In genomic region chr10:77566651-77567050, GRCm38 (mm10) we compare ENCODE assay signal across 7 mouse cellular contexts. TPM values are rescaled to one million over a fixed set of nuclear protein-coding genes. Genes with fewer than 3 reads are reported as not detected.
DNase-seq lines count a peak whose midpoint lies in the region; ATAC-seq and TF ChIP-seq lines count a peak whose summit lies in the region.

No protein-coding gene starts in this region.

- no peak overlapping the region for H3K27ac ChIP-seq in CH12.LX (ENCODE audit: insufficient read depth, low read depth)

- TF ChIP-seq CTCF in CH12.LX (conservative IDR thresholded peaks at IDR 0.05 in 1 of 2, IDR thresholded peaks at IDR 0.05 in 1 of 2; ENCODE audit: low read depth in 2 of 2, low read length in 2 of 2), result peak; percentile 89 to 91

- in situ Hi-C loops in CH12.LX (cut with MboI; ENCODE audit: low pct_ligation_motif_present, low pct_unique_long_range_greater_than_20kb, low sequenced_read_pairs), result no loop called here

- DNase-seq in CH12.LX (ENCODE audit: extremely low read depth), result peak; percentile 81
- DNase-seq in WW6 (ENCODE audit: low read depth, low spot score), result peak; percentile 56
- peak; percentile 92 to 97 for DNase-seq in cerebellum, postnatal 14 days
- peak; percentile 71 to 82 for DNase-seq in layer of hippocampus, adult 18-20 months (ENCODE audit: low spot score in 2 of 2)
- peak; percentile 92 for DNase-seq in lung, postnatal 10 days
- DNase-seq in skeletal muscle tissue, adult 2 months (ENCODE audit: low read depth, low spot score), result peak; percentile 78

- H3K9ac ChIP-seq in CH12.LX (ENCODE audit: insufficient read depth, low read depth), result no peak overlapping the region

- TF ChIP-seq RAD21 in CH12.LX (IDR thresholded peaks at IDR 0.05; ENCODE audit: low read depth, low read length), result peak; percentile 53

- ATAC-seq in granulocyte monocyte progenitor cell, adult 5-6 weeks (replicated peaks; ENCODE audit: poor library complexity, severe bottlenecking), result peak; percentile 83

- H3K27me3 ChIP-seq in CH12.LX (replicated peaks), result no peaks in the 10 kb centered on the region

- TF ChIP-seq POLR2A in CH12.LX (IDR thresholded peaks at IDR 0.05; ENCODE audit: low read depth, low read length), result no peak

- peaks cover 0 to 10% of the 10 kb centered on the region in 2 experiments; a peak in 2 of 4 replicates for H3K4me1 ChIP-seq in CH12.LX (ENCODE audit: control insufficient read depth in 1 of 2, insufficient read depth in 2 of 2)

- no peak overlapping the region for H3K4me2 ChIP-seq in CH12.LX (ENCODE audit: insufficient read depth, low read depth, poor library complexity, severe bottlenecking)

- no peaks in the 10 kb centered on the region for H3K79me2 ChIP-seq in CH12.LX (replicated peaks; ENCODE audit: control insufficient read depth, extremely low read depth, insufficient read depth, poor library complexity, severe bottlenecking)

- no peak overlapping the region for H3K4me3 ChIP-seq in CH12.LX (replicated peaks in 1 of 3; ENCODE audit: low read depth in 2 of 3, low read length in 2 of 3, poor library complexity in 1 of 3)

- no peaks in the 10 kb centered on the region for H3K9me3 ChIP-seq in CH12.LX (replicated peaks; ENCODE audit: low read length)

- dilution Hi-C loops in CH12.LX (cut with MboI; ENCODE audit: extremely low pct_ligation_motif_present, extremely low pct_unique_long_range_greater_than_20kb, low sequenced_read_pairs), result no loop called here

- no peak for TF ChIP-seq EP300 in CH12.LX (IDR thresholded peaks at IDR 0.05; ENCODE audit: low read length)

- peaks cover 34 to 57% of the 10 kb centered on the region in 2 experiments for H3K36me3 ChIP-seq in CH12.LX (replicated peaks in 1 of 2; ENCODE audit: control insufficient read depth in 1 of 2, insufficient read depth in 1 of 2, low read length in 1 of 2)

TF ChIP-seq in CH12.LX, 34 proteins besides CTCF, POLR2A, EP300 and RAD21:
- TF ChIP-seq POLR2AphosphoS2 (IDR thresholded peaks at IDR 0.05; ENCODE audit: low read depth, low read length) (no peak), SMC3 (IDR thresholded peaks at IDR 0.05; ENCODE audit: low read depth, low read length) (peak; percentile 88), TCF12 (IDR thresholded peaks at IDR 0.05; ENCODE audit: low read depth, low read length) (no peak)

RNA-seq across cellular contexts. Expression of gene Pttg1ip, which starts 14.9 kb away (rescaled TPM):
- total RNA-seq in CH12.LX (2012; rRNA removed) (20.7 and 21.7 TPM in 2 replicates), CH12.LX (2014; rRNA removed) (24.2 and 25.3 TPM in 2 replicates)
- polyA plus RNA-seq in CH12.LX (2012; ENCODE audit: insufficient read length, low read depth), result 18.9 and 20.3 TPM in 2 replicates
- 36.6 and 39.0 TPM in 2 replicates for total RNA-seq in granulocyte monocyte progenitor cell, adult 5-6 weeks (2014; fragmentation: Nextera tagmentation)
- total RNA-seq in granulocyte monocyte progenitor cell, adult 5-6 weeks (2017), result 34.6 and 37.0 TPM in 2 replicates
- total RNA-seq in layer of hippocampus, adult 18-20 months (2021), result 10 to 100 TPM; 69.2 to 78.2 TPM

RNA-seq across cellular contexts. Expression of gene Itgb2, which starts 36.6 kb away (rescaled TPM):
- 32.2 and 32.6 TPM in 2 replicates for total RNA-seq in CH12.LX (2012; rRNA removed)
- 40.2 and 40.3 TPM in 2 replicates for total RNA-seq in CH12.LX (2014; rRNA removed)
- 52.2 and 54.1 TPM in 2 replicates for polyA plus RNA-seq in CH12.LX (2012; ENCODE audit: insufficient read length, low read depth)
- 17.1 and 28.9 TPM in 2 replicates for total RNA-seq in granulocyte monocyte progenitor cell, adult 5-6 weeks (2014; fragmentation: Nextera tagmentation)
- 32.0 and 36.6 TPM in 2 replicates for total RNA-seq in granulocyte monocyte progenitor cell, adult 5-6 weeks (2017)
- 1 to 10 TPM; 3.6 to 4.5 TPM for total RNA-seq in layer of hippocampus, adult 18-20 months (2021)

RNA-seq across cellular contexts. Expression of gene Sumo3, which starts 39.2 kb away (rescaled TPM):
- total RNA-seq in CH12.LX (2012; rRNA removed) (54.4 and 57.2 TPM in 2 replicates), CH12.LX (2014; rRNA removed) (81.2 TPM in 2 replicates)
- polyA plus RNA-seq in CH12.LX (2012; ENCODE audit: insufficient read length, low read depth), result 87.9 and 130 TPM in 2 replicates
- 60.0 and 78.8 TPM in 2 replicates for total RNA-seq in granulocyte monocyte progenitor cell, adult 5-6 weeks (2014; fragmentation: Nextera tagmentation)
- total RNA-seq in granulocyte monocyte progenitor cell, adult 5-6 weeks (2017), result 197 and 205 TPM in 2 replicates
- 100 to 1,000 TPM; 144 to 147 TPM for total RNA-seq in layer of hippocampus, adult 18-20 months (2021)

RNA-seq across cellular contexts. Expression of gene Gm49325, which starts 39.3 kb away (rescaled TPM):
- total RNA-seq in CH12.LX (2012; rRNA removed) (0.55 TPM in 1 of 2 replicates, not detected in the other), CH12.LX (2014; rRNA removed) (1.1 TPM in 1 of 2 replicates, not detected in the other)
- 26.9 and 54.0 TPM in 2 replicates for polyA plus RNA-seq in CH12.LX (2012; ENCODE audit: insufficient read length, low read depth)
- total RNA-seq in granulocyte monocyte progenitor cell, adult 5-6 weeks (2014; fragmentation: Nextera tagmentation), result not detected in 2 replicates
- 1.6 TPM in 1 of 2 replicates, not detected in the other for total RNA-seq in granulocyte monocyte progenitor cell, adult 5-6 weeks (2017)
- total RNA-seq in layer of hippocampus, adult 18-20 months (2021), result 10 to 100 TPM; 31.6 to 32.6 TPM

RNA-seq across cellular contexts. Expression of gene Fam207a, which starts 51.1 kb away (rescaled TPM):
- total RNA-seq in CH12.LX (2012; rRNA removed) (46.1 and 56.1 TPM in 2 replicates), CH12.LX (2014; rRNA removed) (42.4 and 43.1 TPM in 2 replicates)
- polyA plus RNA-seq in CH12.LX (2012; ENCODE audit: insufficient read length, low read depth), result 65.4 and 88.6 TPM in 2 replicates
- 14.6 and 14.8 TPM in 2 replicates for total RNA-seq in granulocyte monocyte progenitor cell, adult 5-6 weeks (2014; fragmentation: Nextera tagmentation)
- total RNA-seq in granulocyte monocyte progenitor cell, adult 5-6 weeks (2017), result 23.5 and 43.2 TPM in 2 replicates
- total RNA-seq in layer of hippocampus, adult 18-20 months (2021), result 10 to 100 TPM; 37.6 to 40.5 TPM
